Mouse (Mus musculus): ENCODE results near the gene Car9. TPM values are rescaled to one million over a fixed set of nuclear protein-coding genes. Genes with fewer than 3 reads are reported as not detected.
A peak's percentile ranks its signal among the peaks of the same experiment; 100 is the strongest.
"Not testable (repeated sequence)": the region's sequence is repeated elsewhere in the genome, so short reads cannot be mapped to it uniquely, and the experiment has no call there.

Car9 gene
- polyA plus RNA-seq, 1 experiment from 2014 or later, result 0.65 TPM

DNA sequence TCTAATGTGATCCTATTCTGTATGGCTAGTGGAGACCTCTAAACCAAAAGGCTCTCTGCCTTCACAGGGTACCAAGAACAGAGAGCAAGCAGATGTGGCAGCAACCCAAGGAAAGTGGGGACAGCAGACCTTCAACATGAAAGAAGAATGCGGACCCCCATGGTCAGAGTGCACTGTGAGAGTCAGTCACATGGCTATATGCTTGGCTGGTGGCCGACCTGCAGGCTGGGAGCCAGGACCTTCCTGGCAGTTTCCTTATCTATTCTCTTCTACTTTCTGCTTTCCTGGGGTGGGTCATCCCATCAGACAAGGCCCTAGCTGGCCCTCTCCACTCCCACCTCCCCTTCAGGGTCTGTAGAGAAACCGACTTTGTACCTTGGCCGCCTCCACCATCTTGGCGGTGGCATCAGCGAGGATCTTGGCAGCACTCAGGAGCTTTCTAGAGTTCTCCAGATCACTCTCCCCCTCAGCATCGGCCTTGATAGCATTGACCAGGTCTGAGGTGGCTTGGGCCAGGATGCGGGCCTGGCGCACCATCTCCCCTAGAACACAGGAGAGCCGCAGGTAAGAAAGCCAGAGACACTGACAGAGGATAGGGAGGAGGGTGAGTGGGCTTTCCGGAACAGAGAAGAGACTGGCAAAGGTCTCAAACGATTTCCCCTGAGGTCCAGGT, 39.7 kb downstream of the Car9 start:
- Histone ChIP-seq H3K9ac (ENCODE audit: low read length) (no peak overlapping the region), H3K9me3 (ENCODE audit: control insufficient read depth, low read length) (no peaks in the 10 kb centered on the region), H3K27me3 (ENCODE audit: control insufficient read depth, insufficient read depth, low read length) (no peaks in the 10 kb centered on the region), H3K4me2 (ENCODE audit: low read depth, severe bottlenecking) (no peak overlapping the region), H3K36me3 (ENCODE audit: control insufficient read depth, insufficient read depth, low read length) (peaks cover 73% of the 10 kb centered on the region), H3K4me3 (ENCODE audit: low read depth, low read length) (no peak overlapping the region), H3K27ac (replicated peaks; ENCODE audit: low read depth, low read length) (no peak overlapping the region), H3K4me1 (ENCODE audit: control insufficient read depth, insufficient read depth, low read length) (no peaks in the 10 kb centered on the region)
- DNase-seq (ENCODE audit: low spot score) (no peak), ATAC-seq (ENCODE audit: insufficient number of reproducible peaks, low FRiP score, low TSS enrichment, low read depth) (no peak)
- 94% methylated on average over 12 of the region's 12 CpGs for WGBS

DNA sequence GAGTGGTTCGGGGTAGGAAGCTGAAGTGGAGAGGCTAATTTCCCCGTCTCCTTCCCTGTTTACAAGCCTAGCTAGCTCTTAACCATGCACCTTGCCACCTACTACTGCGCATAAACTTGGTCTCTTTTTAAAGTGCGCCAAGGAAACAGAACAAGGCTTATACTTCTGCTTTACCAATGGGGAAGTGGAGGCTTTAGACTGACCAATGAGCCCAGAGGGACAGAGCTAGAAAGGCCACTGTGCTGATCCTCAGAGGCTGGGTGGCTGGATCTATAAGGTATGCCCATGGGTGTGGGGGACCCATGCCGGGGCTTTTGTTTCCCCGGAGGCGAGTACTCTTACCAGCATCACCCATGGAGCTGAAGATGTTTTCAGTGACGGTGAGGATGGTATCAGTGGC, 40.4 kb downstream of the Car9 start:
- 94% methylated on average over 8 of the region's 8 CpGs for WGBS
- H3K4me2 ChIP-seq (ENCODE audit: low read depth, severe bottlenecking), result no peak overlapping the region
- ATAC-seq (ENCODE audit: insufficient number of reproducible peaks, low FRiP score, low TSS enrichment, low read depth) (no peak), DNase-seq (ENCODE audit: low spot score) (no peak)
- no peak overlapping the region for H3K9ac ChIP-seq (ENCODE audit: low read length)
- H3K36me3 ChIP-seq (ENCODE audit: control insufficient read depth, insufficient read depth, low read length), result peaks cover 69% of the 10 kb centered on the region
- no peaks in the 10 kb centered on the region for H3K4me1 ChIP-seq (ENCODE audit: control insufficient read depth, insufficient read depth, low read length)
- H3K4me3 ChIP-seq (ENCODE audit: low read depth, low read length), result no peak overlapping the region
- no peak overlapping the region for H3K27ac ChIP-seq (replicated peaks; ENCODE audit: low read depth, low read length)
- no peaks in the 10 kb centered on the region for H3K9me3 ChIP-seq (ENCODE audit: control insufficient read depth, low read length)
- no peaks in the 10 kb centered on the region for H3K27me3 ChIP-seq (ENCODE audit: control insufficient read depth, insufficient read depth, low read length)

DNA sequence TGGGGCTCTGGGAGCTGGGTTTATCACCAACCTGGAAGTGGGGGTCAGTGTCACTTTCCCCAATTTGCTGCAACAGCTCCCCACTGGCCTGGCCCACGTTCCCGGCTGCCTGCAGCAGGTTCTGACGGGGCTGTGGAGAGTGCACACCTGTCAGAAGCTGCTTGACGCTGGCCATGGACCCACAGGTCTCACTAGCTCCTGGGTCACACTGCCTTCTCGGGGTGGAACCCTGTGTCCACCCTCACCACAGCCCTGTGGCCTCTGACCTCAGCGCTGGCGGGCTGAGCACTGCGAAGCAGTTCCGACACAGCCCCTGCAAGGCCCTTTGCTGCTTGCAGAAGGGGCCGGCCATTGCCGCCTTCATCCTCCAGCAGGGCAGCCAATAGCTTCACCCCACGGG, 42.3 kb downstream of the Car9 start:
- Histone ChIP-seq H3K4me2 (ENCODE audit: low read depth, severe bottlenecking) (no peak overlapping the region), H3K27me3 (ENCODE audit: control insufficient read depth, insufficient read depth, low read length) (no peaks in the 10 kb centered on the region), H3K4me3 (ENCODE audit: low read depth, low read length) (no peak overlapping the region), H3K9me3 (ENCODE audit: control insufficient read depth, low read length) (no peaks in the 10 kb centered on the region), H3K4me1 (ENCODE audit: control insufficient read depth, insufficient read depth, low read length) (no peaks in the 10 kb centered on the region), H3K27ac (replicated peaks; ENCODE audit: low read depth, low read length) (no peak overlapping the region), H3K36me3 (ENCODE audit: control insufficient read depth, insufficient read depth, low read length) (peaks cover 70% of the 10 kb centered on the region), H3K9ac (ENCODE audit: low read length) (no peak overlapping the region)
- no peak for ATAC-seq (ENCODE audit: insufficient number of reproducible peaks, low FRiP score, low TSS enrichment, low read depth)
- 87% methylated on average over 12 of the region's 12 CpGs for WGBS
- no peak for DNase-seq (ENCODE audit: low spot score)

DNA sequence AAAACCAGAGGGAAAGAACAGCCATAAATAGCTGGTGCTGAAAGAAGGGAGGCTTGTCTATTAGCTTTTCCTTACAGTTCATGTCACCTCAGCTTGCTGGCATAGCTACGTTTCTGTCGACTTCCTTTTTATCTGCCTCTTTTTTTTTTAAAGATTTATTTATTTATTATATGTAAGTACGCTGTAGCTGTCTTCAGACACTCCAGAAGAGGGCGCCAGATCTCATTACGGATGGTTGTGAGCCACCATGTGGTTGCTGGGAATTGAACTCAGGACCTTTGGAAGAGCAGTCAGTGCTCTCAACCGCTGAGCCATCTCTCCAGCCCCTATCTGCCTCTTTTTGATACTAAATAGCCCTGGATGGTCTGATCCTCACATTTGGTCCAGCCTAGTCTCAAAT, 45.1 kb downstream of the Car9 start:
- WGBS, result 86% methylated on average over 6 of the region's 6 CpGs

DNA sequence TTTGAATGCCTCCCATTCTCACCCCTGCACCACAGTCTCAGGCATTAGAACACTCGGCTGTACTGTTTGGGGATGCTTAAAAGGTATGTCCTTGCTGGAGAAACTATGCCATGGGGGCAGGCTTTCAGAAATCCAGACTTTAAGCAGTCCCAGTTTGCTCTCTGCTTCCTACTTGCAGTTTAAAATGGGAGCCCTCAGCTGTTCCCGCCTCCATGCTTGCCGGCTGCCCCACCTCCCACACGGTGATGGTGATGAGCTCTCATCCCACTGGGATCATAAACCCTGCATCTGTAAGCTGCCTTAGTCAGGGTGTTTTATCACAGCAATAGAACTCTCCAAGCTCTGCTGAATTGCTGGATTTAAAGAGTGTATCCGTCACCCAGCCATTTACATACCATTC, 45.7 kb downstream of the Car9 start:
- WGBS, result 85% methylated on average over 5 of the region's 5 CpGs
- Histone ChIP-seq H3K9me3 (ENCODE audit: control insufficient read depth, low read length) (no peaks in the 10 kb centered on the region), H3K4me2 (ENCODE audit: low read depth, severe bottlenecking) (no peak overlapping the region), H3K27ac (replicated peaks; ENCODE audit: low read depth, low read length) (no peak overlapping the region), H3K27me3 (ENCODE audit: control insufficient read depth, insufficient read depth, low read length) (no peaks in the 10 kb centered on the region), H3K4me1 (ENCODE audit: control insufficient read depth, insufficient read depth, low read length) (no peaks in the 10 kb centered on the region), H3K9ac (ENCODE audit: low read length) (no peak overlapping the region), H3K36me3 (ENCODE audit: control insufficient read depth, insufficient read depth, low read length) (peaks cover 59% of the 10 kb centered on the region), H3K4me3 (ENCODE audit: low read depth, low read length) (no peak overlapping the region)
- DNase-seq (ENCODE audit: low spot score) (no peak), ATAC-seq (ENCODE audit: insufficient number of reproducible peaks, low FRiP score, low TSS enrichment, low read depth) (no peak)

More for the DNA sequence above, 45.1 kb downstream of the Car9 start:
- DNase-seq (ENCODE audit: low spot score); H3K4me1 ChIP-seq (ENCODE audit: control insufficient read depth, insufficient read depth, low read length); ATAC-seq (ENCODE audit: insufficient number of reproducible peaks, low FRiP score, low TSS enrichment, low read depth); H3K27me3 ChIP-seq (ENCODE audit: control insufficient read depth, insufficient read depth, low read length); H3K9me3 ChIP-seq (ENCODE audit: control insufficient read depth, low read length); H3K9ac ChIP-seq (ENCODE audit: low read length); H3K4me3 ChIP-seq (ENCODE audit: low read depth, low read length); H3K4me2 ChIP-seq (ENCODE audit: low read depth, severe bottlenecking); H3K27ac ChIP-seq (replicated peaks; ENCODE audit: low read depth, low read length): not testable (repeated sequence)
- peaks cover 61% of the 10 kb centered on the region for H3K36me3 ChIP-seq (ENCODE audit: control insufficient read depth, insufficient read depth, low read length)

DNA sequence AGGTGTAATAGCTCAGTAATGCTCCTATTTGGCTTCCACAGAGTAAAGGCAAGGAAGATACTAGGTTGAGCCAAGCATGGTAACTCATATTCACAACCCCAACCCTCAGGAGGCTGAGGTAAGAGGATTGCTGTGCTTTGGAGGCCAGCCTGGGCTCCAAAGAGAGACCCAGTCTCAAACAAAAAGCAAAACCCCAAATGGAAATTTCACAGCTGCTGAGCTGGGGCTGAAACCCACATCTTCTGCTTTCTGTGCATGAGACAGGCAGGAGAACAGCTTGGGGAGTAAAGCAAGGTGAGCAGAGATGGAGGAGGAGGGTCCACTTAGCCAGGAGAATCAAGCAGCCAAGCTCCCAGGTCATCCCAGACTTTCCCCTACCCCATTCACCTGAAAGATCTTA, 47.1 kb downstream of the Car9 start:
- Histone ChIP-seq H3K27me3 (ENCODE audit: control insufficient read depth, insufficient read depth, low read length) (no peaks in the 10 kb centered on the region), H3K4me1 (ENCODE audit: control insufficient read depth, insufficient read depth, low read length) (peaks cover 13% of the 10 kb centered on the region), H3K4me2 (ENCODE audit: low read depth, severe bottlenecking) (no peak overlapping the region), H3K27ac (replicated peaks; ENCODE audit: low read depth, low read length) (no peak overlapping the region), H3K9me3 (ENCODE audit: control insufficient read depth, low read length) (no peaks in the 10 kb centered on the region), H3K9ac (ENCODE audit: low read length) (no peak overlapping the region), H3K36me3 (ENCODE audit: control insufficient read depth, insufficient read depth, low read length) (peaks cover 53% of the 10 kb centered on the region), H3K4me3 (ENCODE audit: low read depth, low read length) (no peak overlapping the region)
- ATAC-seq (ENCODE audit: insufficient number of reproducible peaks, low FRiP score, low TSS enrichment, low read depth) (no peak), DNase-seq (ENCODE audit: low spot score) (no peak)

DNA sequence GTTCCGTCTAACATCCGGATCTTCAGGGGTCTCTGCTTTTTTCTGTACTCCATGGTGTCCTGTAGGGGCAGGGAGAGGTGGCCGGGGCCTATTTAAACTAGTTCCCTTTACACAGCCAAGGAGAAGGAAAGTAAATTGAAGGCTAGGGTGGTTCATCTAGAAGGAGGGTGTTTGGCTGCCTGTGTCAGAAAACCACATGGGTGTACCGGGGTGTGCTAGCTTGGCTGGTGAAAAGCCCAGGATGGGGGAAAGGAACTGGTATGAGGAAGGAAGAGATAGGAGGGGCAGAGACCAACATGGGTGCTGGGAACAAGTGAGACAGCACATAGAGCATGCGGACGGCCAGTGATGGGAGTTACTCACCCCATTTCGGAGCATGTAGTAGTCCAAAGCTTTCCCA, 49.2 kb downstream of the Car9 start:
- Histone ChIP-seq H3K27ac (replicated peaks; ENCODE audit: low read depth, low read length) (no peak overlapping the region), H3K4me1 (ENCODE audit: control insufficient read depth, insufficient read depth, low read length) (peaks cover 28% of the 10 kb centered on the region), H3K9me3 (ENCODE audit: control insufficient read depth, low read length) (no peaks in the 10 kb centered on the region), H3K9ac (ENCODE audit: low read length) (no peak overlapping the region), H3K36me3 (ENCODE audit: control insufficient read depth, insufficient read depth, low read length) (peaks cover 35% of the 10 kb centered on the region), H3K27me3 (ENCODE audit: control insufficient read depth, insufficient read depth, low read length) (no peaks in the 10 kb centered on the region), H3K4me2 (ENCODE audit: low read depth, severe bottlenecking) (no peak overlapping the region), H3K4me3 (ENCODE audit: low read depth, low read length) (no peak overlapping the region)
- DNase-seq (ENCODE audit: low spot score) (no peak), ATAC-seq (ENCODE audit: insufficient number of reproducible peaks, low FRiP score, low TSS enrichment, low read depth) (no peak)
- 92% methylated on average over 7 of the region's 7 CpGs for WGBS

DNA sequence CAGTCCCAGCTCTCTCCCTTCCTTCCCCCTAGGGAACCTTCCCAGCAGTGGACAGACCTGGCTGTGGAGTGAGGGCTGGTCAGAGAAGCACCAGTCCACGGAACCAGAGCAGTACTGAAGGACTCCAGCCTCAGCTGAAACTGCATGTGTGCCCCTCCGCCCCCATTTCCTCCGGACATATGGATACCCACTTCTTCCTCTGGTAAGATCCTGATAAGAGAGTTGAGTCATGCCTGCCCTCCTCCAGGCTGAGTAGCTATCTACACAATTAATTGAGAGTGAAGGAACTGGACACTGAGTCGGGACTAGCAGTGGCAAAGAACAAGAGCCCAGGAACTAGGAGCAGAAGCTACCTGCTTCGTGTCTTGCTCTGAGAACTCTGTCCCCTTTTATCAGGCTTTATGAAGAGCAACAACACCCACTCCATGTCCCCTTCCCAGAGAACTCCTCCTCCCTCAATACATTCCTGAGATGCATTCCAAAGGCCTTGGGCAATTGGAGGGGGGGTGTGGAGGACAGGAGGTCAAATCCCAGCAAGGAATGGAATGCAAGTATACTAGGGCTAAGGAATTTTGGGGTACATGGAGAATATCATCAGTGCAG, 51.4 kb downstream of the Car9 start:
- Histone ChIP-seq H3K4me2 (ENCODE audit: low read depth, severe bottlenecking) (peak overlapping the region; percentile 32), H3K27ac (replicated peaks; ENCODE audit: low read depth, low read length) (peak overlapping the region; percentile 67; the same call in 1 of the 2 replicates), H3K9ac (ENCODE audit: low read length) (peak overlapping the region; percentile 2), H3K36me3 (ENCODE audit: control insufficient read depth, insufficient read depth, low read length) (peaks cover 23% of the 10 kb centered on the region), H3K9me3 (ENCODE audit: control insufficient read depth, low read length) (no peaks in the 10 kb centered on the region), H3K27me3 (ENCODE audit: control insufficient read depth, insufficient read depth, low read length) (no peaks in the 10 kb centered on the region), H3K4me3 (ENCODE audit: low read depth, low read length) (no peak overlapping the region), H3K4me1 (ENCODE audit: control insufficient read depth, insufficient read depth, low read length) (peaks cover 33% of the 10 kb centered on the region)
- ATAC-seq (ENCODE audit: insufficient number of reproducible peaks, low FRiP score, low TSS enrichment, low read depth) (no peak), DNase-seq (ENCODE audit: low spot score) (peak; percentile 34)
- 51% methylated on average over 5 of the region's 5 CpGs for WGBS
